Mouse (Mus musculus): ENCODE data around the gene Mapk10. TPM values are rescaled to one million over a fixed set of nuclear protein-coding genes. Genes with fewer than 3 reads are reported as not detected.
A peak's percentile ranks its signal among the peaks of the same experiment; 100 is the strongest.

Gene Mapk10
- total and polyA plus RNA-seq, 2 experiments from 2014 or later: 35.8 to 99.8 TPM

DNA sequence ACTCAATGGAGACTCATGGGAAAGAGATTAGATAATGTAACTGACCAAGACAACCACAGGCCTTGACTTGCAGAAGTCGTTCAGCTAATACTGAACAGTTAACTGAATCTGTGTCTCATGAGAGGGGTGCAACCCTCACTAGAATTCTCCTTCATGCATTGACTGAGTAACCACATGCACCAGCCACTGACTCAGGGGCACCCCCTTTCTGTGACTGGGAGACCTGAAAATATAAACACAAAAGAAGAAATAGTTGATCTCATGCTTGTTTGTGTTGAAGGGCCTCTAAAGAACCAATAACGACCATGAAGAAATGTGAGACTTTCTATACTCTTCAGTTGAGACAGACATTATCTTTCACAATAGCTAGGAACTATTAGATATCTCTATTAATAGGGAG lies 10.9 kb upstream of the Mapk10 start:
- 0 out of 2 replicates have a peak, but pooled peaks have one; percentile 12 for TF ChIP-seq CTCF (IDR thresholded peaks at IDR 0.05)
- Histone ChIP-seq H3K9ac (replicated peaks; ENCODE audit: low read length, poor library complexity, severe bottlenecking) (no peak overlapping the region), H3K27me3 (ENCODE audit: insufficient read depth, low read length) (no peaks in the 10 kb centered on the region), H3K27ac (ENCODE audit: low read depth, low read length) (no peak overlapping the region), H3K36me3 (ENCODE audit: insufficient read depth, low read length) (no peaks in the 10 kb centered on the region), H3K4me2 (ENCODE audit: low read depth, low read length, poor library complexity, severe bottlenecking) (no peak overlapping the region), H3K9me3 (ENCODE audit: low read length) (no peaks in the 10 kb centered on the region), H3K4me1 (ENCODE audit: insufficient read depth, low read length) (no peaks in the 10 kb centered on the region), H3K4me3 (ENCODE audit: low read depth, low read length) (no peak overlapping the region)
- WGBS: 38% methylated on average over 2 of the region's 2 CpGs
- ATAC-seq (ENCODE audit: low FRiP score) (no peak), DNase-seq (ENCODE audit: low spot score) (no peak)

GRCm38 (mm10) chr5:103210644-103211043 lies 490 bp downstream of the Mapk10 start:
- no peaks in the 10 kb centered on the region for H3K36me3 ChIP-seq (ENCODE audit: insufficient read depth, low read length)
- DNase-seq (ENCODE audit: low spot score): peak; percentile 35
- H3K4me1 ChIP-seq (ENCODE audit: insufficient read depth, low read length): peaks cover 11% of the 10 kb centered on the region; the same call in 1 of the 2 replicates
- H3K27me3 ChIP-seq (ENCODE audit: insufficient read depth, low read length): no peaks in the 10 kb centered on the region
- H3K9ac ChIP-seq (replicated peaks; ENCODE audit: low read length, poor library complexity, severe bottlenecking): peak overlapping the region; percentile 64
- peak overlapping the region; percentile 50 for H3K4me3 ChIP-seq (ENCODE audit: low read depth, low read length)
- H3K27ac ChIP-seq (ENCODE audit: low read depth, low read length): peak overlapping the region; percentile 81
- peak overlapping the region; percentile 60 for H3K4me2 ChIP-seq (ENCODE audit: low read depth, low read length, poor library complexity, severe bottlenecking)
- 0 out of 2 replicates have a peak, but pooled peaks cover 2% of the 10 kb centered on the region for H3K9me3 ChIP-seq (ENCODE audit: low read length)
- no peak for TF ChIP-seq CTCF (IDR thresholded peaks at IDR 0.05)
- 2% methylated on average over 6 of the region's 6 CpGs for WGBS
- peak; percentile 17; the same call in 1 of the 2 replicates for ATAC-seq (ENCODE audit: low FRiP score)

DNA sequence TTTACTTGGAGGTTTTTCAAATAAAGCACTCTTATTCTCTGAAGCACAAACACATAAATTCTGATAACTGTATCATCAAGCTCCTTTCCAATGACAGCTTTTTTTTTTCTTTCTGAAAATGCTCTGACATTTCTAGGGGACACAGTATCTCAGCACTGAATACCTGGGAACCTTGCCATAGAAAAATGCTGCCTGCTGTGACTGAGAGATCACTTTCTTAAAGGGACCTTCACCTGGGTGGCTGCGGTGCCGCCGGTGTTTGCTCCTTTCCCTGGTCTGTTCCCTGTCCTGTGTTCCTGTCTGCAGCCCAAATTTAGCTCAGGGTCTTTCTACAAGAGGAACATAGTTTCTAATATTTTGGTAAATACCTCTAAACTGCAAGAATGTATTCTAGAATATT lies 1.1 kb downstream of the Mapk10 start:
- ATAC-seq (ENCODE audit: low FRiP score) (no peak), DNase-seq (ENCODE audit: low spot score) (peak; percentile 64)
- no peaks in the 10 kb centered on the region for H3K36me3 ChIP-seq (ENCODE audit: insufficient read depth, low read length)
- H3K4me3 ChIP-seq (ENCODE audit: low read depth, low read length): peak overlapping the region; percentile 50
- H3K4me2 ChIP-seq (ENCODE audit: low read depth, low read length, poor library complexity, severe bottlenecking): peak overlapping the region; percentile 60
- WGBS: 2% methylated on average over 3 of the region's 3 CpGs
- H3K9ac ChIP-seq (replicated peaks; ENCODE audit: low read length, poor library complexity, severe bottlenecking): peak overlapping the region; percentile 64
- peak overlapping the region; percentile 81 for H3K27ac ChIP-seq (ENCODE audit: low read depth, low read length)
- peaks cover 11% of the 10 kb centered on the region; the same call in 1 of the 2 replicates for H3K4me1 ChIP-seq (ENCODE audit: insufficient read depth, low read length)
- no peak for TF ChIP-seq CTCF (IDR thresholded peaks at IDR 0.05)
- no peaks in the 10 kb centered on the region for H3K27me3 ChIP-seq (ENCODE audit: insufficient read depth, low read length)
- 0 out of 2 replicates have a peak, but pooled peaks cover 1% of the 10 kb centered on the region for H3K9me3 ChIP-seq (ENCODE audit: low read length)

GRCm38 (mm10) chr5:103209486-103209885 lies 1.6 kb downstream of the Mapk10 start:
- no peak for ATAC-seq (ENCODE audit: low FRiP score)

DNA sequence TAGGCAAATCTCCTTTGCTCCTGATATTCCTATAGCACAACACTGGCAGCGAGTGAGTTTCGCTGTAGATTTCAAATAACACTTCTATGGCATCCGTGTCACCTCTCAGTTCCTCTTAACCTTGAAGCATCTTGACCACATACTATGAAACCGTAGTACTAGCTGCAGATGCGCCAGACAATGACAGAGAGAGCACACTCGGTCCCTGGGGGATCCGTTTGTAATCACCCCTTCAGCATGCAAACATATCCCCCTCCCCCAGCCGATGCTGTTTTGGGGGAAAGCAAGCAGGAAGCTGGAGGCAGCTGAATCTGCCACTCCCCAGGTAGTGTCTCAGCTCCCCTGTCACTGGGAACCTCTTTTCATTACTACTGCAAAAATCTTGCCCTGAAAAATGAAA lies 2.3 kb downstream of the Mapk10 start:
- peak overlapping the region; percentile 50 for H3K4me3 ChIP-seq (ENCODE audit: low read depth, low read length)
- H3K4me2 ChIP-seq (ENCODE audit: low read depth, low read length, poor library complexity, severe bottlenecking): peak overlapping the region; percentile 60
- H3K36me3 ChIP-seq (ENCODE audit: insufficient read depth, low read length): no peaks in the 10 kb centered on the region
- H3K4me1 ChIP-seq (ENCODE audit: insufficient read depth, low read length): peaks cover 11% of the 10 kb centered on the region; the same call in 1 of the 2 replicates
- no peak for TF ChIP-seq CTCF (IDR thresholded peaks at IDR 0.05)
- H3K9ac ChIP-seq (replicated peaks; ENCODE audit: low read length, poor library complexity, severe bottlenecking): peak overlapping the region; percentile 64
- H3K27me3 ChIP-seq (ENCODE audit: insufficient read depth, low read length): no peaks in the 10 kb centered on the region
- ATAC-seq (ENCODE audit: low FRiP score) (no peak), DNase-seq (ENCODE audit: low spot score) (peak; percentile 50)
- peak overlapping the region; percentile 81 for H3K27ac ChIP-seq (ENCODE audit: low read depth, low read length)
- 22% methylated on average over 8 of the region's 8 CpGs for WGBS
- H3K9me3 ChIP-seq (ENCODE audit: low read length): no peaks in the 10 kb centered on the region

More at GRCm38 (mm10) chr5:103209486-103209885, 1.6 kb downstream of the Mapk10 start:
- no peak for TF ChIP-seq CTCF (IDR thresholded peaks at IDR 0.05)
- peak overlapping the region; percentile 81 for H3K27ac ChIP-seq (ENCODE audit: low read depth, low read length)
- peak overlapping the region; percentile 50 for H3K4me3 ChIP-seq (ENCODE audit: low read depth, low read length)
- no peaks in the 10 kb centered on the region for H3K9me3 ChIP-seq (ENCODE audit: low read length)
- H3K9ac ChIP-seq (replicated peaks; ENCODE audit: low read length, poor library complexity, severe bottlenecking): peak overlapping the region; percentile 64
- peak overlapping the region; percentile 60 for H3K4me2 ChIP-seq (ENCODE audit: low read depth, low read length, poor library complexity, severe bottlenecking)
- peaks cover 11% of the 10 kb centered on the region; the same call in 1 of the 2 replicates for H3K4me1 ChIP-seq (ENCODE audit: insufficient read depth, low read length)
- H3K36me3 ChIP-seq (ENCODE audit: insufficient read depth, low read length): no peaks in the 10 kb centered on the region
- WGBS: 12% methylated on average over 6 of the region's 6 CpGs
- peak; percentile 29 for DNase-seq (ENCODE audit: low spot score)
- H3K27me3 ChIP-seq (ENCODE audit: insufficient read depth, low read length): no peaks in the 10 kb centered on the region

- ATAC-seq (ENCODE audit: low FRiP score) (no peak), DNase-seq (ENCODE audit: low spot score) (no peak)
- Histone ChIP-seq H3K9ac (replicated peaks; ENCODE audit: low read length, poor library complexity, severe bottlenecking) (peak overlapping the region; percentile 64), H3K27ac (ENCODE audit: low read depth, low read length) (peak overlapping the region; percentile 81), H3K36me3 (ENCODE audit: insufficient read depth, low read length) (no peaks in the 10 kb centered on the region), H3K27me3 (ENCODE audit: insufficient read depth, low read length) (no peaks in the 10 kb centered on the region), H3K4me2 (ENCODE audit: low read depth, low read length, poor library complexity, severe bottlenecking) (peak overlapping the region; percentile 60), H3K9me3 (ENCODE audit: low read length) (no peaks in the 10 kb centered on the region), H3K4me3 (ENCODE audit: low read depth, low read length) (peak overlapping the region; percentile 50), H3K4me1 (ENCODE audit: insufficient read depth, low read length) (peaks cover 11% of the 10 kb centered on the region; the same call in 1 of the 2 replicates)
- no peak for TF ChIP-seq CTCF (IDR thresholded peaks at IDR 0.05)
- WGBS: 28% methylated on average over 10 of the region's 10 CpGs
Measured at GRCm38 (mm10) chr5:103208021-103208511, 3.1 kb downstream of the Mapk10 start.

Data from midbrain, postnatal 0 days (tissue).